Mouse (Mus musculus): ENCODE results near the gene Fuom.
"Not testable (repeated sequence)": the region's sequence is repeated elsewhere in the genome, so short reads cannot be mapped to it uniquely, and the experiment has no call there.

Gene Fuom

GRCm38 (mm10) chr7:140101993-140102860 lies at the start of gene Fuom:
Gene Fuom, minus strand, starts transcription at chr7:140102441.
- DNase-seq (ENCODE audit: low read depth, low spot score), result peak; percentile 75

DNA sequence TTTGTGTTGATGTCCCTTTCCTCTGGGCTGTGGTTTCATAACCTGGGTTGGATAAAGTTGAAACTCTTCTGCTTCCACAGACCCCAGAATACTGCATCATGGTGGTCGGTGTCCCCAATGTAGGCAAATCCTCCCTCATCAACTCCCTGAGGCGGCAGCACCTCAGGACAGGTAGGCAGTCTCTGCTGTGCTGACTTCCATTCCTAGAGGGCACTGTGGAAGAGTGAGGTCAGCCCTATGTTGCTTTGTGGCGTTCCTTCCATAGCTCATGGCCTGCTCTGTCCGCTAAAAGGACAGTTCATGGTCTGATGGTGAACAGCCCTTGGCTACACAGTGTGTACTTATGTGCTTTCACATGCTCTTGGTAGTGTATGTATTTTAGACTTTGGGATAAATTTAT lies 42.3 kb upstream of the Fuom start:
- no peak for DNase-seq (ENCODE audit: low read depth, low spot score)

DNA sequence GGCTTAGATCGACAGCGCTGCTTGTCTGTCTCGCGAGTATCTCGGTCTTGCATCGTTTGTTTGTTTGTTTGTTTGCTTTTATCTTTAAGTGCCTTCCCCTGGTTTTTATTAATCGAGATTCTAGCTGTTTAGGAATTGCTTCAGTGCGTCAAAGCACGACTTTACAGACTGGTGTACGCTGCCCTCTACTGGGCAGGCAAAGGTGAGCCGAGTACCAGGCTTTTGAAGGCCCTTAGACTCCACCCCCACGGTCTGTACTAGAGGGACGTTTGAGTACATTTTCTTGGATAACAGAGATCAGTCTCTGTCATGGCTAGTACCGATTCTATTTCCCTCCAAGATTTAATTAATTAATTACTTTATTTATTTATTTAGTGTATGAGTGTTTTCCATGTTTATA lies 39.1 kb upstream of the Fuom start:
- peak; percentile 41 for DNase-seq (ENCODE audit: low read depth, low spot score)

GRCm38 (mm10) chr7:140138021-140138310 lies 35.7 kb upstream of the Fuom start:
- no peak for DNase-seq (ENCODE audit: low read depth, low spot score)

- peak; percentile 96 for DNase-seq (ENCODE audit: low read depth, low spot score)
Observed at GRCm38 (mm10) chr7:140137135-140138020, 35.1 kb upstream of the Fuom start, which contains the start of gene Mtg1. Gene Mtg1, plus strand, starts transcription at chr7:140137564.

GRCm38 (mm10) chr7:140135106-140135770 lies 33.0 kb upstream of the Fuom start:
- DNase-seq (ENCODE audit: low read depth, low spot score), result no peak

DNA sequence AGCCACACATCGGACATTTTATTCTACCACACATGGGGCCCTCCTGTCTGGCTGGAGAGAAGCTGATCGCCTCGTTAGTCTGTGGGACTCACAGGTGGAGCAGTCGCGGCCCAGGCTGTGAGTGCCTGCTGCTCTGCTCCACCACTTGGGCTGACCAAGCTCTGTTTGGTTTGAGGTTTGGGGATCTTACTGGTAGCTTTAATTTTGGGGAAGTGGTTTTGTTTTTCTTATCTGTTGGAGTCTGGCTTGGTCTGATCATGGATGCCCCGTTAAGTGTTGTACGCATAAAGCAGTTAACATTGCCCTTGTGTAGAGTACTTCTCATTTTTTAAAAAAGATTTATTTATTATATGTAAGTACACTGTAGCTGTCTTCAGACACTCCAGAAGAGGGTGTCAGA lies 31.8 kb upstream of the Fuom start:
- DNase-seq (ENCODE audit: low read depth, low spot score), result not testable (repeated sequence)

DNA sequence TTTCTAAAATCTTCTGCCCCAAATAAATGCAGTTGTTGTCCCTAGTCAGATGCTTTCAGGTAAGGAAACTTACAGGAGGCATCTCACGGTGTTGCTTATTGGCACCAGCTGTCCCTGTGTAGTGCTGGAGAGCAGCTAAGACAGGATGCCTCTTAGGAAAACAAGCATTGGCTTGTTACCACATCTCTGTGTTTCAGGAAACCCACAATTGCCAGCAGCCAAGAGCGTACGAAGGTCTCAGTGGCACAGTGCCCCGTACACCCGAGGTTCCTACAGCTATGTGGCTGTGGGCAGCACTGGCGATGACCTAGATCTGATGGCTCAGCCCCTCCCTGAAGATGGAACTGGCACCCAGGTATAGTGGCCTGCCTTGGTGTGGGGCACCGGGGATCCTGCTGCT lies 29.9 kb upstream of the Fuom start:
- DNase-seq (ENCODE audit: low read depth, low spot score), result not testable (repeated sequence)

DNA sequence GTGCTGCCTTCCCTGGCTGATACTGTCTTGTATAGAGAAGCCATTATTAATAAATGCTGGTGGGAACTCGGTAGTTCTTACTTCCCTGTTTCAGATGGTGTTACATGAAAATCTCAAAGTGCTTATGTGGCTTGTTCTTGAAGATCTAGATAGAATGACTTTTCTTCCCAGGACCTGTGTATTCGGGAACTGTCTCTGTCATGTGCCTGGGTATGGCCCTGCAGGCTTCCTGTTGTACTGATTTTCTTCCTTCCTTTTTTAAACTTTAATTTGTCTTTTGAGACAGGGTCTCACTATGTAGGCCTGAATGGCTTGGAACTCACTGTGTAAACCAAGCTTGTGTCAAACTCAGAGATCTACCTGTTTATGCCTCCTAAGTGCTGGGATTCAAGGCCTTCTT lies 25.7 kb upstream of the Fuom start:
- DNase-seq (ENCODE audit: low read depth, low spot score), result no peak

DNA sequence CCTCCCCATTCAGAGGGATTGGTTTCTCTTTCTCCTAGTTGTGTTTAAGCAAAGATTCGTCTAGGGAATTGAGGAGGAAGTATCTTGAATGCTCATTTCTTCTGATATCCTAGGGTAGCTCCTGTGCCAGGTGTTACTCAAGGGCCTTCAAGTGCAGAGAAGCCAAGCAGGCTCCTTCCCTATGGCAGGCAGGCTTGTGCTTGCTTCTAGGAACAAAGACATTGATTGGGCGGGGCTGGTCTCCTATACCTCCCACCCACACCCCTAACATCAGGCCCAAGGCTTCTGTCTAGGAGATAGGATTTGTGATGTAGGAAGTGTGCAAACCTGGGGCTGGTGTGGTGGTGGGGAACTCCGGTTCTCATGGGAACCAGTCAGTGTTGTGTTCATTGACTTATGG lies 24.7 kb upstream of the Fuom start:
- no peak for DNase-seq (ENCODE audit: low read depth, low spot score)

GRCm38 (mm10) chr7:140126022-140126350 lies 23.7 kb upstream of the Fuom start:
- DNase-seq (ENCODE audit: low read depth, low spot score), result no peak

GRCm38 (mm10) chr7:140125278-140126021 lies 23.2 kb upstream of the Fuom start:
- DNase-seq (ENCODE audit: low read depth, low spot score), result peak; percentile 87

GRCm38 (mm10) chr7:140124382-140124781 lies 22.1 kb upstream of the Fuom start:
- no peak for DNase-seq (ENCODE audit: low read depth, low spot score)

DNA sequence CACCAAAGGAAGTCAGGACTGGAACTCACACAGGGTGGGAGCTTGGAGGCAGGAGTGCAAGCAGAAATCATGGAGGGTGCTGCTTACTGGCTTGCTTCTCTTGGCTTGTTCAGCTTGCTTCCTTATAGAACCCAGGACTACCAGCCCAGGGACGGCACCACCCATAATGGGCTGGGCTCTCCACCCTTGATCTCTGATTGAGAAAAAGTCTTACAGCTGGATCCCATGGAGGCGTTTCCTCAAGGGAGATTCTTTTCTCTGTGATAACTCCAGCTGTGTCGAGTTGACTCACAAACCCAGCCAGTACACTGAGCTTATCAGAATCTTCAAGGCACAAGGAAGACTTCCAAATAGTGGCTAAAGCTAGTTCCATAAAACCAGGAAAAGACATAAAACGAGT lies 20.5 kb upstream of the Fuom start:
- DNase-seq (ENCODE audit: low read depth, low spot score), result no peak

GRCm38 (mm10) chr7:140121338-140121910 lies 19.2 kb upstream of the Fuom start:
- no peak for DNase-seq (ENCODE audit: low read depth, low spot score)

GRCm38 (mm10) chr7:140120484-140120883 lies 18.2 kb upstream of the Fuom start:
- DNase-seq (ENCODE audit: low read depth, low spot score), result no peak

- DNase-seq (ENCODE audit: low read depth, low spot score), result peak; percentile 91
Observed at GRCm38 (mm10) chr7:140116329-140117054, 14.3 kb upstream of the Fuom start, which contains the start of gene Echs1. Gene Echs1, minus strand, starts transcription at chr7:140116476.

DNA sequence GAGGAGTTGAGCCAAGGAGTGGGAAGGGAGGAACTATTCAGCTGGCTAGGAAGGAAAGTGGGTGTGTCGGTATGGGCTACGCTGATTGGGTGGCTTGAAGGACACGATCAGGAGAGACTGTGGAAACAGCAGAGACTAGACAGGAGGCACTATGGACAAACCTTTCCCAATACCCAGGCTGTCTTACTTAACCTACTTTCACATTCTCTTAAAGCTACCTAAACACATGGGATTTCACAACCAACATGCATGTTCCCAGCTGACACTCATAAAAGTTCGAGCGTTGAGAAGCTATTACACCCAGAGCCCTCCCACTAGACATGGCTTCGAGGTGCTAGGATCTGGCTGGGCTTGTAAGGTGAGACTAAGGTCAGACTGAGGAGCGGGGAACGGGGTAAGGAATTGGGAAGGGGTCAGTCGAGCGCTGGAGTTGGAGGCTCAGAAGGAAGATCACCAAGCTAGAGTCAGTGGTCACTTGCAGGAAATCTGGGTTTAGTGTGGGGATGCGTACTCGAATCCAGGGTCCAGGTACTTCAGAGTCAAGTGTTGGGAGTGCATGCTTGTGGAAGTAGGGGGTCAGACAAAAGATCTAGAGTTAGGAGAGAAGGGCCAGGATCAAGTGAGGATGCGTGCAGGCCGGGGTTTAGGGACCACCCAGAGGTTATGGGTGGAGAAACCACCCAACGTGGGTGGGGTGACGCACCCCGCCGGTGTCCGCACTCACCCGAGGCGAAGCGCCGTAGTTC lies 13.5 kb upstream of the Fuom start, which contains the start of gene Paox:
Gene Paox (plus strand): TSS at position 217 of the 746 bp plus-strand sequence.
- peak; percentile 84 for DNase-seq (ENCODE audit: low read depth, low spot score)

GRCm38 (mm10) chr7:140111943-140112342 lies 9.7 kb upstream of the Fuom start:
- DNase-seq (ENCODE audit: low read depth, low spot score), result no peak

DNA sequence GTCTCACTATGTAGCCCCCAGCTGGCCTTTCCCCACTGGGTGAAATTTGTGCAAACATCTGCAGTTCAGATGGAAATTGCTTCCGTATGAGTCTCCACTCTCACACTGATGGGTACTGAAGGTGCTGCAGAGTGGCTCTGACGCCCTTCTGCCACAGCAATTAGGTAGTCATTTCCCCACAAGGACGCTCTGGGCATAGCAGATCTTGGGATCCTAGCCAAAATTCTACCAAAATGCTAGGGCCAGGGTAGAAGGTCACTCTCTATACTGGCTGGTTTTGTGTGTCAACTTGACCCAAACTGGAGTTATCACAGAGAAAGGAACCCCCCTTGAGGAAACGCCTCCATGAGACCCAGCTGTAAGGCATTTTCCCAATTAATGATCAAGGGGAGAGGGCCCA lies 1.8 kb upstream of the Fuom start:
- DNase-seq (ENCODE audit: low read depth, low spot score), result no peak

Data from skeletal muscle tissue, adult 2 months (tissue).